Mouse (Mus musculus) adrenal gland, adult 10 weeks (tissue): ENCODE data around the gene Sdf2. TPM values are rescaled to one million over a fixed set of nuclear protein-coding genes. Genes with fewer than 3 reads are reported as not detected.

Experiments used
- polyA plus RNA-seq: library from polyadenylated mRNA; stranded (reverse); fragments of 350-450 nt; fragmentation: Illumina TruSeq; extraction: RNeasy Lipid Tissue Mini Kit (QIAGEN cat#74804); gene quantifications from one replicate; pipeline ENCODE4 v1.2.3, GENCODE M21; 2014; ENCODE audit warnings: low read depth, low replicate concordance

Gene Sdf2
- polyA plus RNA-seq, result 49.5 TPM

DNA sequence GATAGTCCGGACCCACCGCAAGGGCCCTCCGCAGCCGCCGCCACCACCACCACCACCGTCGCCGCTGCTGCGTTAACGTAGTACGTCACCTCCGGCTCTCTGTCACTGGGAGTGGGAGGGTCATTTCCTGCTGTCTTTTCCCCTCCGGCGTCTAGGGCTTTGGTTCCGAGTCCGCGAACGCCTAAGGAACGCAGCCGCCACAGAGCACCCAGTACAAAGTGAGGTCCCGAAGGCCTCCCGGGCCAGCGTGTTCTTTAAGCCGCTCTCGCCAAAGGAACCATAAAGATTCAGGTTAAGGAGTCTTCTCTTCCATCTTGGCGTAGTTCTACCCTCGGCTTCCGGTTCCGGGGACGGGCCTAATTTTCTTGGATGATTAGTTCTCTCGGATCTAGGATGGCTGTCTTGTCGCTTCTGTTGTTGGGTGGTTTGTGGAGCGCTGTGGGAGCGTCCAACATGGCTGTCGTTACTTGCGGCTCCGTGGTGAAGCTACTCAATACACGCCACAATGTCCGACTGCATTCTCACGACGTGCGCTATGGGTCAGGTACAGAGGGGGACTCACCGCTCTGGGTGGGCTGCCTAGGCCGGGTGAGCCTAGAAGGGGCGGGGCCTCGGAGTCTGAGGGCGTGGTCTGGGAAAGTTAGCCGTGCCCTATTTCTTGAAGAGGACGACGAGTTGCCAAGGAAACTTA is at the start of gene Sdf2, which contains the start of gene Supt6:
Gene Sdf2 (plus strand): TSS at position 120 of the 691 bp plus-strand sequence.
Gene Supt6 (minus strand): TSS at position 361 of the 691 bp plus-strand sequence.

DNA sequence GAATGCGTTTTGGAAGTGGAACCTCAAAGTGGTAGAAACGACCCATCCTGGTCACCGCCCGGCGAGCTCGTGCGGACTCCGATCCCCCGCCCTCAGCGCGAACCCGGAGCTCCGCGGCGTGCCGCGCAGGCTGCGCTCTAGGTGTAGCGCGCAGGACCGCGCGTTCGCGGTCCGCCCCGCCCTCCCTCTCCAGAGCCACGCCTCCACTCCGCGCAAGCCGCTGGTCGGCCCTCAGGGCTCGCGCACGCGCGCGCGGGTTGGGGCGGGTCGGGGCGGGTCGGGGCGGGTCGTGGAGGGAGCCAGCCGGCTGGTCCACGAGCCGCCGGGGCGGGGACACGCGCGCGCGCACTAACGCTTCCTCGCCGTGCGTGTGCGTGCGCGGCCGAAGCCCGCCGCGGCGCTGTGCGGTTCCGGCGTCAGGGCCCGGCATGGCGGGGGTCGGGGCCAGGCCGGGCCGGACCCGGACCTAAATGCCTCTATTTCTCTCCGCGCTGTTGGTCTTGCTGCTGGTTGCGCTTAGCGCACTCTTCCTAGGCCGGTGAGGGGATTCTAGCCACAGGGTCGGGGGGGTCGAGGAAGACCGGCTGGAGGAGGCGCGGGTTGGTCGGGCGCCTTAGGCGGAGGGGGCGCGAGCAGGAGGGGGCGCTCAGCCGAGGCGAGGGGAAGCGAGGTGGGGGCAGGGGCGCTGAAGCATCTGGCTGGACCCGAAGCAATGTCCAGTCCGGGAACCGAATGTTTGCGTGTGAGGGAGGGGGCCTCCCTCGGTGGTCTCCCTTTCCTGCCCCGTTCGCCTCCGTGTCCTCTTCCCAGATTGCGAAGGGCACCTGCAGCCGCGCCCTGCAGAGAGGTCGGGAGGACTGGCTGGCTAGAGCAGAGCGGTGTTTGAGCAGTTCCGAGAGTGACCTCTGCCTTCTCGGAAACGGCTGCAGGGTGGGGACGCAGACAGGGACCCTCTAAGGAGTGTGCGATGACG is 16.1 kb downstream of the Sdf2 start, which contains the start of gene 2610507B11Rik:
Gene 2610507B11Rik (plus strand): TSS at position 373 of the 973 bp plus-strand sequence.

DNA sequence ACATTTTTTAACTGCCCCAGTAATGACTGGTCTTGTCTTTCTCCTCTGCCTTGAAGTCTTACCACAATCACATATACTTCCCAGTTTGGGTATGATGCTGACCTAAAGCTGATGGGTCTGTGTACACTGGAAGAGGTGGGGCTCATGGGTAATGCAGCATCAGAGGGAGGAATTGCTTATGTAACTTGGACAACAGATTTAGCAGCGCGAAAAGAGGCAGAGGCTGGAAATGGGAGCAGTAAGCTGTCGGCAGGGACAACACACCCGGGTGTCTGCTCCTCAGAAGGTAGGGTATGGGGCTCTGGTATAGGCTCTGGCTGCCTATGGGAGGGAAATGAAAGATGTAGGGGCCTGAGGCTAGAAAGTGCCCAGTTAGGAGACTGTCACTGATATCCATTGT is 45.1 kb downstream of the Sdf2 start, which contains the start of gene BC030499:
Gene BC030499 (plus strand): TSS at position 188 of the 400 bp plus-strand sequence.

DNA sequence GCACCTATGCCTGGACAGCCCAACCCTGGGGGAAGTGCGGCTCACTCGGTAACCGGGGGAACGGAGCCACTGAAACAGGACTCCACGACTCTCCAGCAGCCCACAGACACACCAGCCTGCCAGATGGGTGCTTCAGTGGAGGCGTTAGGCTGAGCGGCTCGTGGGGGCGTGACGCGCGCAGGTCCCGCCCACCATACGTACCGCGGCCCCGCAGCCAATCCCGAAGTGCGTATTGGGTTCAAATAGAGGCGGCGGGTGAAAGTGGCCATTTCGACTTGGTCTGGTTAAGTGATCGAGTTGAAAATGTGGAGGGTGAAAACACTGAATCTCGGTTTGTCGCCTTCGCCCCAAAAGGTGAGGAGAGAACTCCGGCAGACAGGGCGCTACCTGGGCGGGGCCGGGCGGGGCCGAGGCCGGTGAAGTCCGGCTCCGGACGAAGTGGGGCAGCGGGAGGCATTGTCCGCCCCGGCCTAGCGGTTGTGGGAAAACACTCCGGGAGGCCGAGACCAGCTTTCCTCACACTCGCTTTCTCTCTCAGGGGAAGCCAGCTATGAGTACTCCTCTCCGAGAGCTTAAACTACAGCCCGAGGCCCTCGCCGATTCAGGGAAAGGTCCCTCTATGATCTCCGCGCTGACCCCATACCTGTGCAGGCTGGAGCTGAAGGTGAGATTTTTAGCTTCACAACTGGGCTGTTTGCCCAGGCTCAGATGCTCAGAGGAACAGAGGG is 56.0 kb downstream of the Sdf2 start, which contains the start of gene Spag5:
Gene Spag5 (plus strand): TSS at position 173 of the 728 bp plus-strand sequence.

Other genes with a start within 250 kb of the Sdf2 start
- gene Dhrs13, start 213.5 kb upstream of the Sdf2 start, polyA plus RNA-seq, result 9.0 TPM
- gene Flot2, start 207.8 kb upstream of the Sdf2 start, polyA plus RNA-seq, result 14.0 TPM
- gene Eral1, start 165.4 kb upstream of the Sdf2 start, polyA plus RNA-seq, result 12.8 TPM
- gene Fam222b, start 151.1 kb upstream of the Sdf2 start, polyA plus RNA-seq, result 12.1 TPM
- gene Traf4, start 80.2 kb upstream of the Sdf2 start, polyA plus RNA-seq, result 1.2 TPM
- 4.7 TPM for gene Nek8, start 69.1 kb upstream of the Sdf2 start, polyA plus RNA-seq
- gene Tlcd1, start 69.0 kb upstream of the Sdf2 start, polyA plus RNA-seq, result 38.1 TPM
- 709 TPM for gene Rpl23a, start 62.2 kb upstream of the Sdf2 start, polyA plus RNA-seq
- 17.8 TPM for gene Rab34, start 57.3 kb upstream of the Sdf2 start, polyA plus RNA-seq
- 28.4 TPM for gene Proca1, start 52.4 kb upstream of the Sdf2 start, polyA plus RNA-seq
- gene Supt6, start 241 bp downstream of the Sdf2 start, polyA plus RNA-seq, result 24.0 TPM
- 106 TPM for gene 2610507B11Rik, start 16.0 kb downstream of the Sdf2 start, polyA plus RNA-seq
- 0.58 TPM for gene BC030499, start 45.1 kb downstream of the Sdf2 start, polyA plus RNA-seq
- gene Spag5, start 55.8 kb downstream of the Sdf2 start, polyA plus RNA-seq, result 2.7 TPM
- 7.2 TPM for gene Aldoc, start 77.2 kb downstream of the Sdf2 start, polyA plus RNA-seq
- gene Pigs, start 82.7 kb downstream of the Sdf2 start, polyA plus RNA-seq, result 5.2 TPM
- gene Unc119, start 97.7 kb downstream of the Sdf2 start, polyA plus RNA-seq, result 5.7 TPM
- not detected for gene Foxn1, start 140.8 kb downstream of the Sdf2 start, polyA plus RNA-seq
- gene Slc13a2, start 176.5 kb downstream of the Sdf2 start, polyA plus RNA-seq, result not detected
- gene Slc46a1, start 220.0 kb downstream of the Sdf2 start, polyA plus RNA-seq, result 1.5 TPM